Mouse (Mus musculus) mouse embryonic stem cell (cell line): ENCODE measurements around the gene Ccr8.

Experiments used
- in situ Hi-C, 2 experiments: fragments of 300-500 bp; cut with MboI; formaldehyde crosslinking; loops; 1 replicate in 1 of 2; 3 replicates in 1 of 2; pipeline ENCODE4 v1.14.3; 2019 to 2020; ENCODE audit warnings: low sequenced_read_pairs in 2 of 2, low pct_unique_long_range_greater_than_20kb in 1 of 2, mixed read lengths in 1 of 2; ENCODE audit not compliant: unreplicated experiment in 1 of 2

The Ccr8 gene

GRCm38 (mm10) chr9:120118212-120118611 lies 26.3 kb downstream of the Ccr8 start:
- in situ Hi-C loops: no loop called here

- in situ Hi-C loops: no loop called here
Measured at GRCm38 (mm10) chr9:120120503-120120902, 28.6 kb downstream of the Ccr8 start.

GRCm38 (mm10) chr9:120126868-120127267 lies 35.0 kb downstream of the Ccr8 start:
- in situ Hi-C loops: no loop called here

- in situ Hi-C loops: no loop called here
Measured at GRCm38 (mm10) chr9:120127538-120128251, 35.8 kb downstream of the Ccr8 start, which contains the start of gene Rpsa. Gene Rpsa (plus strand): TSS chr9:120127689.

- in situ Hi-C loops: no loop called here
Measured at GRCm38 (mm10) chr9:120129276-120129675, 37.4 kb downstream of the Ccr8 start.

- in situ Hi-C loops: no loop called here
Measured at GRCm38 (mm10) chr9:120131784-120132288, 39.9 kb downstream of the Ccr8 start.

- in situ Hi-C loops: no loop called here
Measured at GRCm38 (mm10) chr9:120132980-120133754, 41.3 kb downstream of the Ccr8 start.

- in situ Hi-C loops: no loop called here
Measured at GRCm38 (mm10) chr9:120133755-120134475, 42.0 kb downstream of the Ccr8 start.

- in situ Hi-C loops: loop anchor here (5.0 kb wide), 1 partner anchor 38 kb away; no protein-coding TSS in a partner anchor
Measured at GRCm38 (mm10) chr9:120134529-120135160, 42.7 kb downstream of the Ccr8 start.

- in situ Hi-C loops: loop anchor here (5.0 kb wide), 1 partner anchor 37 kb away; no protein-coding TSS in a partner anchor
Measured at GRCm38 (mm10) chr9:120135454-120135853, 43.5 kb downstream of the Ccr8 start.

GRCm38 (mm10) chr9:120140652-120141051 lies 48.7 kb downstream of the Ccr8 start:
- in situ Hi-C loops: no loop called here

- in situ Hi-C loops: no loop called here
Measured at GRCm38 (mm10) chr9:120144474-120144873, 52.6 kb downstream of the Ccr8 start.
